Mouse (Mus musculus): ENCODE data around the gene Pak6. TPM values are rescaled to one million over a fixed set of nuclear protein-coding genes. Genes with fewer than 3 reads are reported as not detected.

The Pak6 gene
- 0.12 TPM for total RNA-seq (2023)

GRCm38 (mm10) chr2:118662902-118663803, at the start of gene Pak6:
Gene Pak6, plus strand, starts transcription at chr2:118663303.

GRCm38 (mm10) chr2:118703913-118704730, 41.0 kb downstream of the Pak6 start, which contains the start of gene Ankrd63:
Gene Ankrd63, minus strand, starts transcription at chr2:118703963.

GRCm38 (mm10) chr2:118728337-118728736, 65.2 kb downstream of the Pak6 start, which contains the start of gene Plcb2:
Gene Plcb2, minus strand, starts transcription at chr2:118728438.

GRCm38 (mm10) chr2:118745232-118745884, 82.3 kb downstream of the Pak6 start, which contains the start of gene Inafm2:
Gene Inafm2, plus strand, starts transcription at chr2:118745758.

Other genes with a start within 250 kb of the Pak6 start
- 86.8 TPM for gene Srp14, start 183.6 kb upstream of the Pak6 start, total RNA-seq (2023)
- gene Bmf, start 113.6 kb upstream of the Pak6 start, total RNA-seq (2023): 8.6 TPM
- 2.4 TPM for gene Bub1b, start 65.1 kb upstream of the Pak6 start, total RNA-seq (2023)
- 0.88 TPM for gene Ankrd63, start 40.7 kb downstream of the Pak6 start, total RNA-seq (2023)
- 96.4 TPM for gene Plcb2, start 65.1 kb downstream of the Pak6 start, total RNA-seq (2023)
- 18.5 TPM for gene Inafm2, start 82.5 kb downstream of the Pak6 start, total RNA-seq (2023)
- not detected for gene Ccdc9b, start 99.4 kb downstream of the Pak6 start, total RNA-seq (2023)
- gene Phgr1, start 109.5 kb downstream of the Pak6 start, total RNA-seq (2023): not detected
- not detected for gene Disp2, start 116.4 kb downstream of the Pak6 start, total RNA-seq (2023)
- gene Knstrn, start 150.7 kb downstream of the Pak6 start, total RNA-seq (2023): 5.5 TPM
- gene Ivd, start 198.7 kb downstream of the Pak6 start, total RNA-seq (2023): 65.2 TPM
- gene Bahd1, start 237.1 kb downstream of the Pak6 start, total RNA-seq (2023): 33.9 TPM

Data from CD4-positive naive resting alpha-beta T cell, adult 76 days (primary cell).